Mouse (Mus musculus): Measurements from ENCODE around the gene Nr6a1. TPM values are rescaled to one million over a fixed set of nuclear protein-coding genes. Genes with fewer than 3 reads are reported as not detected.

Gene Nr6a1
- polyA plus RNA-seq, 1 experiment: 4.2 TPM

DNA sequence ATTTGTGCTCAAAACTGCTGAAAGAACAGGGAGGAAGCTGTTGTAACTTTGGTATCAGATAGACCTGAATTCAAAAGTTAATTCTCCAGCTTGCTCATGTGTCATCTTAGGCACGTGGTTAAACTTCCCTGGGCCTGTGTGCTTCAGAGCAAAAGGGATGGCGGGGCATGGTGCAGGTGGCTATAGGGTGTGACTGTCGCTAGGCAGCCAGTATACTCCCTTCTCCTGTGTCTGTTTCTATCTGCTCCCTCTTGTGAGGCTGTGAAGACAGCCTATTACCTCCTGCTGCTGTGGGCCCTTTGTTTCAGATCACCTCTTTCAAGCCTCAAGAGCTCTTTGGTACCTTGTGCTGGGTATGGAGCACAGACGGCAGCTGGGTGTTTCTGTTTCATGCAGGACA is 205.4 kb downstream of the Nr6a1 start:
- 55% methylated on average over 4 of the region's 4 CpGs for WGBS
- Histone ChIP-seq H3K27ac (ENCODE audit: control insufficient read depth, insufficient read depth, low read length) (no peak overlapping the region), H3K27me3 (ENCODE audit: control insufficient read depth, insufficient read depth, low read length) (no peaks in the 10 kb centered on the region), H3K4me3 (ENCODE audit: control insufficient read depth, insufficient read depth, low read length) (no peak overlapping the region), H3K36me3 (ENCODE audit: control insufficient read depth, insufficient read depth, low read length) (no peaks in the 10 kb centered on the region), H3K4me1 (replicated peaks; ENCODE audit: control insufficient read depth, insufficient read depth, low read length) (no peaks in the 10 kb centered on the region)
- DNase-seq: no peak
- TF ChIP-seq CTCF (IDR thresholded peaks at IDR 0.05; ENCODE audit: borderline replicate concordance, control insufficient read depth, extremely low read depth, insufficient read depth, low read length, poor library complexity) (no peak), POLR2A (IDR thresholded peaks at IDR 0.05; ENCODE audit: control insufficient read depth, extremely low read depth, insufficient read depth, low read length, poor library complexity) (no peak)

GRCm38 (mm10) chr2:38720661-38721060 is 206.8 kb downstream of the Nr6a1 start:
- no peaks in the 10 kb centered on the region for H3K27me3 ChIP-seq (ENCODE audit: control insufficient read depth, insufficient read depth, low read length)
- 100% methylated on average over 2 of the region's 2 CpGs for WGBS
- TF ChIP-seq POLR2A (IDR thresholded peaks at IDR 0.05; ENCODE audit: control insufficient read depth, extremely low read depth, insufficient read depth, low read length, poor library complexity) (no peak), CTCF (IDR thresholded peaks at IDR 0.05; ENCODE audit: borderline replicate concordance, control insufficient read depth, extremely low read depth, insufficient read depth, low read length, poor library complexity) (no peak)
- no peak overlapping the region for H3K27ac ChIP-seq (ENCODE audit: control insufficient read depth, insufficient read depth, low read length)
- no peaks in the 10 kb centered on the region for H3K4me1 ChIP-seq (replicated peaks; ENCODE audit: control insufficient read depth, insufficient read depth, low read length)
- no peak overlapping the region for H3K4me3 ChIP-seq (ENCODE audit: control insufficient read depth, insufficient read depth, low read length)
- H3K36me3 ChIP-seq (ENCODE audit: control insufficient read depth, insufficient read depth, low read length): no peaks in the 10 kb centered on the region
- DNase-seq: no peak

DNA sequence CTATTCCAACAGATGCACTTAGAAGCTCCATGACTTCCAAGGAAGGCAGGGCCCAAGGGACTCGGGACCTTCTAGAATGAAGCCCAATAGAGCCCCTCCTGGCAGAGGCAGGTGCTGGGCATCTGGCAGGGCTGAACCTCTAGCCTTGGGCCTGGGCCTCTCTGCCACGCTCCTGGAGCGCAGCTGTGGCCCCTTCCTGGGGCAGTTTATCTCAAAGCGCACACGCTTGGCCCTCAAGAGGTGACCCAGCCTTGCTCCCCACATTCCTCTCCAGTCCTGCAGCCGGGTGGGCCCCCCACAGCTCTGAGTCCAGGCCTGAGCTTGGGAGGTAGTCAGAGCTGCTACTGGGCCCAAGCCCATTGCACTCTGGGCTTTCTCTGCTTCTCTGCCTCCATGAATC is 208.1 kb downstream of the Nr6a1 start:
- TF ChIP-seq POLR2A (IDR thresholded peaks at IDR 0.05; ENCODE audit: control insufficient read depth, extremely low read depth, insufficient read depth, low read length, poor library complexity): no peak
- no peak for TF ChIP-seq CTCF (IDR thresholded peaks at IDR 0.05; ENCODE audit: borderline replicate concordance, control insufficient read depth, extremely low read depth, insufficient read depth, low read length, poor library complexity)
- WGBS: 74% methylated on average over 6 of the region's 6 CpGs

GRCm38 (mm10) chr2:38718676-38719075 is 208.8 kb downstream of the Nr6a1 start:
- Histone ChIP-seq H3K4me3 (ENCODE audit: control insufficient read depth, insufficient read depth, low read length) (no peak overlapping the region), H3K36me3 (ENCODE audit: control insufficient read depth, insufficient read depth, low read length) (no peaks in the 10 kb centered on the region), H3K27me3 (ENCODE audit: control insufficient read depth, insufficient read depth, low read length) (no peaks in the 10 kb centered on the region), H3K27ac (ENCODE audit: control insufficient read depth, insufficient read depth, low read length) (no peak overlapping the region), H3K4me1 (replicated peaks; ENCODE audit: control insufficient read depth, insufficient read depth, low read length) (no peaks in the 10 kb centered on the region)
- WGBS: 65% methylated on average over 8 of the region's 8 CpGs
- DNase-seq: no peak
- no peak for TF ChIP-seq CTCF (IDR thresholded peaks at IDR 0.05; ENCODE audit: borderline replicate concordance, control insufficient read depth, extremely low read depth, insufficient read depth, low read length, poor library complexity)

More for the DNA sequence above, 208.1 kb downstream of the Nr6a1 start:
- Histone ChIP-seq H3K4me3 (ENCODE audit: control insufficient read depth, insufficient read depth, low read length) (no peak overlapping the region), H3K36me3 (ENCODE audit: control insufficient read depth, insufficient read depth, low read length) (no peaks in the 10 kb centered on the region), H3K27ac (ENCODE audit: control insufficient read depth, insufficient read depth, low read length) (no peak overlapping the region), H3K4me1 (replicated peaks; ENCODE audit: control insufficient read depth, insufficient read depth, low read length) (no peaks in the 10 kb centered on the region), H3K27me3 (ENCODE audit: control insufficient read depth, insufficient read depth, low read length) (no peaks in the 10 kb centered on the region)
- no peak for DNase-seq

DNA sequence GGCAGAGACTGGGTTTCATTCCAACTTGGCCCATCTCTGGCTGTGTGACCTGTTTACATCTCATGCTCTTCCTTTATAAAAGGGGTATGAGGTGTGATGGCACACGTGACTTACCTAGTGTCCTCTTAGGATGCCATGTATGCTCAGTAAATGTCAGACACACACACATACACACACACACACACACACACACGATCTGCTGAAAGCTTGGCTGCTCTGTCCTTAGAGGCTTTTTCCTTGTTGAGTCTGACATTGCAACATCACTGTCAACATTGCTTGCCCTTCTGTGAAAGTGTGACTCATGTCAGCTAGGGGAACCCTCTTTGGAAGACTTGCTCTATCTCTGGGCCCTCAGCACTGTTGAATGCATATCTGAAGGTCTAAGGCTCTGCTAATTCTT is 210.1 kb downstream of the Nr6a1 start:
- H3K36me3 ChIP-seq (ENCODE audit: control insufficient read depth, insufficient read depth, low read length): no peaks in the 10 kb centered on the region
- no peak overlapping the region for H3K4me3 ChIP-seq (ENCODE audit: control insufficient read depth, insufficient read depth, low read length)
- H3K4me1 ChIP-seq (replicated peaks; ENCODE audit: control insufficient read depth, insufficient read depth, low read length): no peaks in the 10 kb centered on the region
- TF ChIP-seq CTCF (IDR thresholded peaks at IDR 0.05; ENCODE audit: borderline replicate concordance, control insufficient read depth, extremely low read depth, insufficient read depth, low read length, poor library complexity) (no peak), POLR2A (IDR thresholded peaks at IDR 0.05; ENCODE audit: control insufficient read depth, extremely low read depth, insufficient read depth, low read length, poor library complexity) (no peak)
- H3K27me3 ChIP-seq (ENCODE audit: control insufficient read depth, insufficient read depth, low read length): peaks cover 2% of the 10 kb centered on the region; the same call in 1 of the 2 replicates
- DNase-seq: no peak
- H3K27ac ChIP-seq (ENCODE audit: control insufficient read depth, insufficient read depth, low read length): no peak overlapping the region
- 84% methylated on average over 2 of the region's 2 CpGs for WGBS

DNA sequence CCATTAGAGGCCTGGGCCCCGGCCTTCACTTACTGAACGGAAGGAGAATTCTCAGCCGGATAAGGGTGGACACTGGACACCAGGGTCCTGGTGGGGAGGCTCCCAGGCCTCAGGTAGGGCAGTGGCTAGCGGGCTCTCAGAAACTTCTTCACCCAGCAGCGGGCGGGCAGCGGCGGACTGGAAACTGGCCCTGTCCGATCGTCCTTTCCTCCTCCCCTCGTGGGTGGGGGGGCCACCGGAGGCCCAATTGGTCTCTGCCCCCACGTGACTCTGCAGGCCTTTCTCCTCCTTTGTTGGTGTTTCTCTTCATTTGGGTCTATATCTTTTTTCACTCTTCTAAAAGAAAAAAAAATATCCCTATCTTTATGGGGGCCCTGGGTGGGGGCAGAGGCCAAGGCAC is 213.2 kb downstream of the Nr6a1 start, which contains the start of gene Nr5a1:
Gene Nr5a1, minus strand, starts transcription at position 219 of the 400 bp plus-strand sequence.
- 96% methylated on average over 13 of the region's 13 CpGs for WGBS
- TF ChIP-seq CTCF (IDR thresholded peaks at IDR 0.05; ENCODE audit: borderline replicate concordance, control insufficient read depth, extremely low read depth, insufficient read depth, low read length, poor library complexity) (no peak), POLR2A (IDR thresholded peaks at IDR 0.05; ENCODE audit: control insufficient read depth, extremely low read depth, insufficient read depth, low read length, poor library complexity) (no peak)
- DNase-seq: no peak
- Histone ChIP-seq H3K27ac (ENCODE audit: control insufficient read depth, insufficient read depth, low read length) (no peak within 1 kb of the TSS), H3K4me1 (replicated peaks; ENCODE audit: control insufficient read depth, insufficient read depth, low read length) (no peaks in the 10 kb centered on the region), H3K4me3 (ENCODE audit: control insufficient read depth, insufficient read depth, low read length) (no peak within 1 kb of the TSS), H3K27me3 (ENCODE audit: control insufficient read depth, insufficient read depth, low read length) (peaks cover 9% of the 10 kb centered on the region; the same call in 1 of the 2 replicates), H3K36me3 (ENCODE audit: control insufficient read depth, insufficient read depth, low read length) (no peaks in the 10 kb centered on the region)

DNA sequence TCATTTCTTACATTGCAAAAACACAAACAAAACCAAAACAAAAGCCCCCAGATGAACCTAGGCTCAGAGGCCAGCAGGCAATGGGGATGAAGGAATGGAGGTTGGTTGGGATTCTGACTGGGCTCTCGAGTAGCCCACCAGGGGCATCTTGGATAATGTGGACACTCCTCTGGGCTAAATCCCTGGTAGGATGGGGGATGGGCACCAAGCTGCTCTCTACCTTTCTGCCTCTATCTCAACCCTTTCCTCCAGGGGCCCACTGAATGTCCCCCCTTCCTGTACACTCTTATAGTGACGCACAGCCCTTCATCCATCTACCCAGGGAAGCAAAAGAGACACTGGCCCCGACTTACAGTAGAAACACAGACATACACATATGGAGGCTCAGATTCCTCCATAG is 213.9 kb downstream of the Nr6a1 start:
- no peak for TF ChIP-seq CTCF (IDR thresholded peaks at IDR 0.05; ENCODE audit: borderline replicate concordance, control insufficient read depth, extremely low read depth, insufficient read depth, low read length, poor library complexity)
- no peak for TF ChIP-seq POLR2A (IDR thresholded peaks at IDR 0.05; ENCODE audit: control insufficient read depth, extremely low read depth, insufficient read depth, low read length, poor library complexity)
- Histone ChIP-seq H3K4me3 (ENCODE audit: control insufficient read depth, insufficient read depth, low read length) (no peak overlapping the region), H3K4me1 (replicated peaks; ENCODE audit: control insufficient read depth, insufficient read depth, low read length) (no peaks in the 10 kb centered on the region), H3K27me3 (ENCODE audit: control insufficient read depth, insufficient read depth, low read length) (peaks cover 9% of the 10 kb centered on the region; the same call in 1 of the 2 replicates), H3K36me3 (ENCODE audit: control insufficient read depth, insufficient read depth, low read length) (no peaks in the 10 kb centered on the region), H3K27ac (ENCODE audit: control insufficient read depth, insufficient read depth, low read length) (no peak overlapping the region)
- WGBS: 92% methylated on average over 3 of the region's 3 CpGs
- no peak for DNase-seq
